Mouse (Mus musculus): ENCODE results near the gene Snx29.

GRCm38 (mm10) chr16:11471246-11471645, 148.5 kb downstream of the Snx29 start:
- TF ChIP-seq CTCF (IDR thresholded peaks at IDR 0.05; ENCODE audit: low read depth, low read length), result no peak
- TF ChIP-seq POLR2A (IDR thresholded peaks at IDR 0.05; ENCODE audit: extremely low read depth, insufficient read depth, low read length), result no peak
